Mouse (Mus musculus): Measurements from ENCODE around the gene Acox3.

GRCm38 (mm10) chr5:35659503-35659902 lies 76.7 kb downstream of the Acox3 start:
- TF ChIP-seq CTCF (IDR thresholded peaks at IDR 0.05; ENCODE audit: borderline replicate concordance, extremely low read depth, insufficient read depth, insufficient read length) (no peak), POLR2A (IDR thresholded peaks at IDR 0.05; ENCODE audit: borderline replicate concordance, extremely low read depth, insufficient read depth, insufficient read length, poor library complexity, severe bottlenecking) (no peak)

Data from brain, embryonic 14.5 days (tissue).